Mouse (Mus musculus) heart, postnatal 25 days (tissue): ENCODE data around the gene Sftpd. TPM values are rescaled to one million over a fixed set of nuclear protein-coding genes. Genes with fewer than 3 reads are reported as not detected.

Experiments used
- total RNA-seq, 2 experiments: library from RNA; stranded (reverse); gene quantifications; 2 replicates each; pipeline ENCODE4 v1.2.3; 2021

Gene Sftpd
- total RNA-seq, 2 experiments from 2014 or later: not detected

Other genes with a start within 250 kb of the Sftpd start
- 10 to 100 TPM; 17.1 to 18.1 TPM for gene Tspan14, start 218.3 kb downstream of the Sftpd start, total RNA-seq
- gene Fam213a, start 171.4 kb downstream of the Sftpd start, total RNA-seq: 10 to 100 TPM; 16.3 to 17.0 TPM
- gene Dydc2, start 115.9 kb downstream of the Sftpd start, total RNA-seq: not detected
- not detected for gene Dydc1, start 112.2 kb downstream of the Sftpd start, total RNA-seq
- gene Mat1a, start 80.1 kb downstream of the Sftpd start, total RNA-seq: not detected
- under 1 TPM in 1 of 2 experiments, not detected in 1; 0.64 TPM for gene Sftpa1, start 53.4 kb downstream of the Sftpd start, total RNA-seq
- gene Mbl1, start 33.7 kb downstream of the Sftpd start, total RNA-seq: not detected
- not detected for gene Gm2832, start 93.7 kb upstream of the Sftpd start, total RNA-seq
- gene Gm5798, start 163.5 kb upstream of the Sftpd start, total RNA-seq: not detected
- not detected for gene Gm7945, start 201.2 kb upstream of the Sftpd start, total RNA-seq
- gene Gm6482, start 223.1 kb upstream of the Sftpd start, total RNA-seq: not detected